Mouse (Mus musculus) G1E (cell line): ENCODE results near the gene Ndufv3. TPM values are rescaled to one million over a fixed set of nuclear protein-coding genes. Genes with fewer than 3 reads are reported as not detected.

Experiments
- ATAC-seq: 2 replicates; pipeline ENCODE4 v1.8.0; 2016; ENCODE audit warnings: mild to moderate bottlenecking; ENCODE audit not compliant: insufficient number of reproducible peaks, poor library complexity, low FRiP score, severe bottlenecking; ENCODE audit errors: extremely low read depth
- DNase-seq: peaks from one replicate; pipeline ENCODE4 v3.0.0; 2012; ENCODE audit warnings: low spot score
- H3K27me3 ChIP-seq: 2 replicates; pipeline ENCODE4 v1.6.1; 2012; ENCODE audit warnings: mild to moderate bottlenecking, low read length, inconsistent platforms; ENCODE audit not compliant: insufficient read depth
- H3K36me3 ChIP-seq: replicated peaks from 2 replicates; pipeline ENCODE3; 2012; ENCODE audit warnings: mild to moderate bottlenecking, inconsistent platforms
- H3K4me1 ChIP-seq: 2 replicates; pipeline ENCODE4 v1.6.1; 2012; ENCODE audit warnings: low read depth, low read length, inconsistent platforms, mixed read lengths; ENCODE audit not compliant: insufficient read depth
- H3K4me3 ChIP-seq: 2 replicates; pipeline ENCODE4 v1.5.1; 2012; ENCODE audit warnings: low read depth, mild to moderate bottlenecking, inconsistent platforms, low read length, moderate library complexity, mixed read lengths
- H3K9me3 ChIP-seq: replicated peaks from 2 replicates; pipeline ENCODE4 v1.6.1; 2012; ENCODE audit warnings: inconsistent platforms
- CTCF ChIP-seq: IDR thresholded peaks from 2 replicates; pipeline ENCODE4 v1.5.1; 2012; ENCODE audit warnings: low read depth, low read length, inconsistent platforms, mixed read lengths
- GATA1 ChIP-seq: IDR thresholded peaks from 2 replicates; pipeline ENCODE4 v1.6.1; 2012; ENCODE audit warnings: borderline replicate concordance, low read length, inconsistent platforms, mixed read lengths
- GATA2 ChIP-seq: IDR thresholded peaks from 2 replicates; pipeline ENCODE4 v1.6.1; 2012; ENCODE audit warnings: low read depth, low read length, inconsistent platforms, borderline replicate concordance
- POLR2AphosphoS5 ChIP-seq: IDR thresholded peaks from 2 replicates; pipeline ENCODE4 v1.6.1; 2012; ENCODE audit warnings: low read depth, low read length, inconsistent platforms; ENCODE audit not compliant: insufficient replicate concordance
- TAL1 ChIP-seq: conservative IDR thresholded peaks from 2 replicates; pipeline ENCODE4 v1.6.1; 2012; ENCODE audit warnings: low read depth, low read length, inconsistent platforms, mixed read lengths
- polyA plus RNA-seq: library from polyadenylated mRNA; stranded (reverse); fragments of >175 nt; gene quantifications from 2 replicates; pipeline ENCODE4 v1.2.3, GENCODE M21; 2012
- total RNA-seq, 2 experiments: library from RNA; stranded (forward) in 1 of 2; stranded (reverse) in 1 of 2; fragments of 200-1000 nt in 1 of 2; fragments of >200 nt in 1 of 2; fragmentation: Nextera tagmentation in 1 of 2; gene quantifications; 2 replicates each; pipeline ENCODE4 v1.2.3; 2014 to 2017

The Ndufv3 gene
- total and polyA plus RNA-seq, 3 experiments: 180 to 713 (median 693) TPM

DNA sequence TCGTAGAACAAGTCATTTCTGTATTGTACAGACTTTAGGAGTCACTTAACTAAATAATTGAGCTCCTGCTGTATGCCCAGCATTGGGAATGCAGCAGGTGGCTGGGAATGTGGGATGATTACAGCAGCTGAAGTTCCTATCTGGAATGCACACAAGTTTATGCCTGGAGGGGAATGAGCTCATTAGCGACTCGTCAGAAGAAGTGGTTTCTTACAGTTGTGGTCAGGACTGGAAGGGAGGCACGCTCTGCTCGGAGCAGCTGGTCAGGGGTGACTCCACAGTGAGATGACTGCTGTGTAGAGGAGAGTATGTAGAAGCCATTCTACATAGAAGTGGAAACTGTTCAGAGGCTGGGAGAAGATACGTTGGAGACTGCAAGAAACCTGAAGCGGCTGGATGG, 54.7 kb downstream of the Ndufv3 start:
- no peaks in the 10 kb centered on the region for H3K27me3 ChIP-seq
- peaks cover 13% of the 10 kb centered on the region for H3K4me1 ChIP-seq
- no peaks in the 10 kb centered on the region for H3K9me3 ChIP-seq
- ATAC-seq: no peak
- TF ChIP-seq TAL1: no peak
- TF ChIP-seq GATA1: no peak
- TF ChIP-seq GATA2: no peak
- no peak for TF ChIP-seq POLR2AphosphoS5
- TF ChIP-seq CTCF: no peak
- H3K36me3 ChIP-seq: peaks cover 28% of the 10 kb centered on the region
- DNase-seq: no peak
- no peak overlapping the region for H3K4me3 ChIP-seq

DNA sequence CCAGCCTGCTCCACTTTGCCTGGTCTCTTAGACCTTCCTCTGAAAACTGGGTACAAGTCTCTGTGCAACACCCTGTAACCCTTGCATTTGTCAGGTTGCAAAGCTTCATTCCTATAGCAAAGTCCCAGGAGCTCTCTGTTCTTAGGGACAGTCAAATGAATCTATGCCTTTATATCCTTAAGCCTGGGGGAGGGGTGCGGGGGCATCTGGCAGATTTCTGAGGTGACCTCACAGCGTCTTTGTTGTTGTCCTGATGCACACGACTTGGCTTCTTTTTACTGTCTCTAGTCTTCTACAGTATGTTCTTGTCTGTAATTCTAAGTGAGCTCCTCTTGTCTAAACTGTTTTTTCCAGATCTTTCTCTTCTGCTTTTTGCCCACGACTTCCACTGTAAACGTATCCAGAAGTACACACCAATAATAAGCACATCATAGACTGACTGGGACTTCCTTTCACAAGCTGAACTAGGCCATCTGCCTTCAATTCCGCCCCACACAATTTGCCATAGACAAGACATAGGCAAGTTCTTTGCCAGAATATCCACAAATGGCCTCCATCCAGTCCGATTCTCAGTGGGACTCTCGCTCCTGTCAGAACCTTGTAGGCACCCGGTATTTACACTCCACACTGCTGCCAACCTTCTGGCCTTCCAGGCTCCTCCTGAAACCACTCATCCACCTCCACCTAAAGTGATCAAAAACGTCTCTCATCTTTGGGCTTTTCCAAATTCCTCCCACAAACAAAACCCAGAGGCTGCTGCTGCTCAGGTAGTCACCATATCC, 56.7 kb downstream of the Ndufv3 start:
- H3K4me1 ChIP-seq: peaks cover 8% of the 10 kb centered on the region
- no peaks in the 10 kb centered on the region for H3K27me3 ChIP-seq
- peaks cover 22% of the 10 kb centered on the region for H3K36me3 ChIP-seq
- H3K4me3 ChIP-seq: no peak overlapping the region
- no peaks in the 10 kb centered on the region for H3K9me3 ChIP-seq
- ATAC-seq: no peak
- TF ChIP-seq GATA1: no peak
- no peak for TF ChIP-seq TAL1
- TF ChIP-seq CTCF: no peak
- TF ChIP-seq POLR2AphosphoS5: no peak
- no peak for TF ChIP-seq GATA2
- no peak for DNase-seq

DNA sequence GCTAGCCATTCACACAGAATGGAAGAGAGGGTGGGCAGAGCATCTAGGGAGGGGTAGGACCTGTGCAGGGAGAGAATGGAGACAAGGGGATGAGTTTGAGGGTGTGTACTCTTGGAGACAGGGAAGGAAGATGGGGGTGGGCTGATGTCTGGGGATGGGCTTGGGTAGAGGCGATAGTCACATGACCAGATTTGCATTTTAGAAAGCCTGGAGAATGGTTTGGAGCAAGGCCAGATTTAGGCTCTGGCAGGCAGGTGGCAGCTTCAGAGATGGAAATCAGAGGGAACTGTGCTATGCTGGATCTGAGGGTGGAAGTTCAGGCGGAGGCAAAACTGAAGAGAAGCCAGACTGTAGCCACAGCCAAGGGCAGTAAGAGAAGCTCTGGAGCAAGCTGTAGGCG, 60.4 kb downstream of the Ndufv3 start:
- Histone ChIP-seq H3K27me3 (no peaks in the 10 kb centered on the region), H3K4me3 (no peak overlapping the region), H3K9me3 (no peaks in the 10 kb centered on the region), H3K4me1 (peaks cover 20% of the 10 kb centered on the region), H3K36me3 (peaks cover 53% of the 10 kb centered on the region)
- no peak for DNase-seq
- ATAC-seq: no peak
- TF ChIP-seq GATA2 (no peak), GATA1 (no peak), CTCF (no peak), TAL1 (no peak), POLR2AphosphoS5 (no peak)

Other genes starting within 250 kb of the Ndufv3 start
- not detected in 2 replicates for gene Rsph1, start 242.7 kb upstream of the Ndufv3 start, total RNA-seq (2014; fragmentation: Nextera tagmentation)
- not detected in 2 replicates for gene Rsph1, start 242.7 kb upstream of the Ndufv3 start, total RNA-seq (2017)
- not detected in 2 replicates for gene Rsph1, start 242.7 kb upstream of the Ndufv3 start, polyA plus RNA-seq
- gene Slc37a1, start 233.3 kb upstream of the Ndufv3 start, total RNA-seq (2014; fragmentation: Nextera tagmentation): not detected in 2 replicates
- 0.12 and 0.38 TPM in 2 replicates for gene Slc37a1, start 233.3 kb upstream of the Ndufv3 start, total RNA-seq (2017)
- not detected in 2 replicates for gene Slc37a1, start 233.3 kb upstream of the Ndufv3 start, polyA plus RNA-seq
- not detected in 2 replicates for gene Pde9a, start 133.9 kb upstream of the Ndufv3 start, total RNA-seq (2014; fragmentation: Nextera tagmentation)
- gene Pde9a, start 133.9 kb upstream of the Ndufv3 start, total RNA-seq (2017): 0.16 TPM in 1 of 2 replicates, not detected in the other
- not detected in 2 replicates for gene Pde9a, start 133.9 kb upstream of the Ndufv3 start, polyA plus RNA-seq
- gene Wdr4, start 135 bp upstream of the Ndufv3 start, total RNA-seq (2014; fragmentation: Nextera tagmentation): 13.0 and 21.2 TPM in 2 replicates
- gene Wdr4, start 135 bp upstream of the Ndufv3 start, total RNA-seq (2017): 18.4 and 20.6 TPM in 2 replicates
- 51.0 and 59.3 TPM in 2 replicates for gene Wdr4, start 135 bp upstream of the Ndufv3 start, polyA plus RNA-seq
- gene Pknox1, start 44.6 kb downstream of the Ndufv3 start, total RNA-seq (2014; fragmentation: Nextera tagmentation): 30.4 and 34.8 TPM in 2 replicates
- gene Pknox1, start 44.6 kb downstream of the Ndufv3 start, total RNA-seq (2017): 25.1 and 29.0 TPM in 2 replicates
- 6.2 and 8.5 TPM in 2 replicates for gene Pknox1, start 44.6 kb downstream of the Ndufv3 start, polyA plus RNA-seq
- gene Cbs, start 117.1 kb downstream of the Ndufv3 start, total RNA-seq (2014; fragmentation: Nextera tagmentation): not detected in 2 replicates
- gene Cbs, start 117.1 kb downstream of the Ndufv3 start, total RNA-seq (2017): 0.05 and 0.12 TPM in 2 replicates
- not detected in 2 replicates for gene Cbs, start 117.1 kb downstream of the Ndufv3 start, polyA plus RNA-seq
- gene U2af1, start 138.8 kb downstream of the Ndufv3 start, total RNA-seq (2014; fragmentation: Nextera tagmentation): 72.5 and 104 TPM in 2 replicates
- 259 and 261 TPM in 2 replicates for gene U2af1, start 138.8 kb downstream of the Ndufv3 start, total RNA-seq (2017)
- 124 and 130 TPM in 2 replicates for gene U2af1, start 138.8 kb downstream of the Ndufv3 start, polyA plus RNA-seq
- gene Cryaa, start 157.7 kb downstream of the Ndufv3 start, total RNA-seq (2014; fragmentation: Nextera tagmentation): not detected in 2 replicates
- gene Cryaa, start 157.7 kb downstream of the Ndufv3 start, total RNA-seq (2017): not detected in 2 replicates
- not detected in 2 replicates for gene Cryaa, start 157.7 kb downstream of the Ndufv3 start, polyA plus RNA-seq